Mouse (Mus musculus) neural tube, embryonic 15.5 days (tissue): ENCODE results near the gene C1galt1. TPM values are rescaled to one million over a fixed set of nuclear protein-coding genes. Genes with fewer than 3 reads are reported as not detected.

ENCODE experiments used
- ATAC-seq: fragments of 200-750 bp; cut with Nextera tagmentation; 2 replicates; pipeline ENCODE4 v1.8.0; 2017; ENCODE audit warnings: mild to moderate bottlenecking, moderate TSS enrichment, moderate library complexity; ENCODE audit not compliant: low FRiP score
- H3K27ac ChIP-seq: fragments of 300-500 bp; sonication (generic); replicated peaks from 2 replicates; pipeline ENCODE4 v1.5.1; 2015; ENCODE audit warnings: mild to moderate bottlenecking, inconsistent platforms
- H3K27me3 ChIP-seq: fragments of 300-500 bp; sonication (generic); replicated peaks from 2 replicates; pipeline ENCODE4 v1.6.1; 2015; ENCODE audit warnings: inconsistent platforms
- H3K36me3 ChIP-seq: fragments of 300-500 bp; sonication (generic); 2 replicates; pipeline ENCODE4 v1.6.1; 2015; ENCODE audit warnings: inconsistent platforms
- H3K4me1 ChIP-seq: fragments of 300-500 bp; sonication (generic); 2 replicates; pipeline ENCODE4 v1.6.1; 2015; ENCODE audit warnings: inconsistent platforms
- H3K4me2 ChIP-seq: fragments of 300-500 bp; sonication (generic); 2 replicates; pipeline ENCODE4 v1.6.1; 2015; ENCODE audit warnings: inconsistent platforms, mild to moderate bottlenecking, moderate library complexity
- H3K4me3 ChIP-seq: fragments of 300-500 bp; sonication (generic); replicated peaks from 2 replicates; pipeline ENCODE4 v1.5.1; 2015; ENCODE audit warnings: mild to moderate bottlenecking, inconsistent platforms
- H3K9ac ChIP-seq: fragments of 300-500 bp; sonication (generic); replicated peaks from 2 replicates; pipeline ENCODE4 v1.6.1; 2015; ENCODE audit warnings: mild to moderate bottlenecking, inconsistent platforms
- H3K9me3 ChIP-seq: fragments of 300-500 bp; sonication (generic); replicated peaks from 2 replicates; pipeline ENCODE4 v1.6.1; 2016; ENCODE audit warnings: inconsistent platforms
- WGBS: fragments of 180-500 bp; shearing (Covaris S2); methylation state at CpG from one replicate; pipeline ENCODE4 v1.1.7; 2015; ENCODE audit warnings: mixed read lengths; 5-methylcytosine and 5-hydroxymethylcytosine counted together
- polyA plus RNA-seq: library from polyadenylated mRNA; unstranded; fragments of >200 nt; fragmentation: Nextera tagmentation; extraction: Ambion mirVana; gene quantifications from 2 replicates; pipeline ENCODE4 v1.2.1, GENCODE M21; 2015

C1galt1 gene
- polyA plus RNA-seq = 1.8 and 2.4 TPM in 2 replicates

DNA sequence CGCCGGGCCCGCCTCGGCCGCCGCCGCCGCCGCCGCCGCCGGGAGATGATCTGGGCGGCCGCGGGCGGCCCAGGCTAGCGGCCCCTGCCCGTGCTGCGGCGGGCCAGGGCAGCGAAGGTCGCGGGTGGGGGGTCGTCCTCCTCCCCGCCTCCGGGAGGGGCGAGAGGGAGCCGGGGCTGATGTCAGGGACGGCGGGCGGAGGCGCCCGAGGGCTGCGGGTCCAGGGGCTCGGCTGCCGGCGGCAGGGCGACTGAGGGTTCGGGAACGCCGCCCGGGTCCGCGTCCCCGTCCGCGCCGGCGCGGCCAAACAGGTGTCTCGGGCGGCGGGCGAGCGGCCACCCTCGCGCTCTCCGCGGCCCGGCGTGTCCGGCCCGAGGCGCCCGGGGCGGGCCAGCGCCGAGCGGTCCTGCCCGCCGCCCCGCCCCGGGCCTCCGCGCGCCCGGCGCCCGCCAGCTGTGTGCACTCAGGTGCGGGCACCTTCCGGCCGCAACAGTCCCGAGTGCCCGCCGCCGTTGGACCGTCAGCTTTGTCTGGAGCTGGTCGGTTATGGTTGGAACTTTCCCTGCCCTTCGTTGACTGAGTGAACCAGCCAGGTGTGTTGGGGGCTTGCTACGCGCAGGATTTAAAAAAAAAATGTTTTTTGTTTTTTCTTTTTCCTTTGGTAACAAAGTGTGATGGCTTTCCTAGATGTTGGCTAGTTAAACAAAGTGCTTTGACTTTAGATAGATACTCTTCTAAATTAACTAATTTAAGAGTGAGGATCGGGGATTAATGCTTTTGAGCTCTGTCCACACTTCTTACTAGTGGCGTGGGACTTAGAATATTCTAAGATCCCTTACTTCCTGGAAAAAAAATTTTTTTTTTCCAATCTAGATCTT lies at the start of gene C1galt1:
C1galt1 (plus strand) TSS at position 41 of the 878 bp plus-strand sequence.
- Histone ChIP-seq H3K4me3 (peak within 1 kb of the TSS; percentile 80), H3K9me3 (no peaks in the 10 kb centered on the region), H3K36me3 (no peaks in the 10 kb centered on the region), H3K27me3 (no peaks in the 10 kb centered on the region), H3K9ac (peak within 1 kb of the TSS; percentile 87), H3K4me2 (peak within 1 kb of the TSS; percentile 60), H3K4me1 (peaks cover 23% of the 10 kb centered on the region), H3K27ac (peak within 1 kb of the TSS; percentile 94)
- peak; percentile 81 for ATAC-seq
- under 1% methylated on average over 79 of the region's 93 CpGs for WGBS

DNA sequence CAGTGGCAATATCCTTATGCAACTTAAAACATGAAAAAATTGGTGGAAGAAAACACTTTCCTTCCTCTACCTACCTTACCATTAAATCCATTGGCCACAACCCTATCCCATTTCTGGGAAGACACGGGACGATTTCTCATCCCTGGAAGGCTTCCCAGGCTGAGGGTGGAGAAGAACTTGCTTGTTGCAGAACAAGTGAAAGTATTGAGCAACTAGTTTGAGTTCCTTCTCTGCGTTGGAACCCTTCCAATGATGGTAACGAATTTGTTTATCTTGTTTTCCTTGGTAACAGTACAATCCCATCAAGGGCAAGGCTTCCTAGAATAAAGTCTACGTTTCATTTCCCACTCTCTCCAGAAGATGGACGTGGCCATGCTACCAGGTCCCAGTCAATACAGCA lies 44.7 kb upstream of the C1galt1 start:
- Histone ChIP-seq H3K9me3 (no peaks in the 10 kb centered on the region), H3K27me3 (no peaks in the 10 kb centered on the region), H3K4me2 (no peak overlapping the region), H3K27ac (no peak overlapping the region), H3K36me3 (no peaks in the 10 kb centered on the region), H3K4me3 (no peak overlapping the region), H3K9ac (no peak overlapping the region), H3K4me1 (no peaks in the 10 kb centered on the region)
- WGBS = 87% methylated on average over 6 of the region's 6 CpGs
- no peak for ATAC-seq

DNA sequence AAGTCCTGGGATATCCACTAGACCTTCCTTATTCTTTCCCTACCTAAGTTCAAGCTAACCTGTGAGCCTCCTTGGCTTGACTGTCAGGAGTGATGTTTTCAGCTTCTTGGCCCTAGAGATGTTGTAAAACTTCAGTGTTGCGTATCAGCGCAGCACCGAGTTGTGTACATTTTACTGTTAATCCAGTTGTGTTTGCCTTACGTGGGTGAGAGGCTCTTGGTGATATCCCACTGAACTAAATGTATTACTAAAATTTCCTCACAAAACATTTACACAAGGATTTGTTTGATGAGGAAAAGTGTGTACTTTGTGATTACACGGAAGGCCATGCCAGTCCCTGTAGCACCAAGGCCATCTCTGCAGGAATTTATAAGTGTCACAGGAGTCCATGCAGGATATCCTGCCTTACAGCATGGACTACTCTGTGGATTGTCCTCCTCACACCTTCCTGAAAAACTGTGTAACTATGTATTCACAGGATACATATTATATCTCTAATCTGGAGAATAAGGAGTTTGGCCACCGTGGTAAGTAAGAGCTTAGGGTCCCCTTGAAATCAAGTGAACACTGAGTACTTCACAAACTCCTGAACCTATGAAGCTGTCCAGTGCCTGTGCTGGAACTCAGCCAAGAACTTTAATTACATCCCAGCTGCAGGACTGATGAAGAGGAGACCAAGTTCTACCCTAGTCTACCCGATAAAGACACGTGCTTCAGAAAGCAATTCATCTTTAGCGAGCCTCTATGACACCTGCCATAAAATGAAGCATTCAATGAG lies 40.7 kb upstream of the C1galt1 start:
- 87% methylated on average over 9 of the region's 9 CpGs for WGBS
- no peak for ATAC-seq

DNA sequence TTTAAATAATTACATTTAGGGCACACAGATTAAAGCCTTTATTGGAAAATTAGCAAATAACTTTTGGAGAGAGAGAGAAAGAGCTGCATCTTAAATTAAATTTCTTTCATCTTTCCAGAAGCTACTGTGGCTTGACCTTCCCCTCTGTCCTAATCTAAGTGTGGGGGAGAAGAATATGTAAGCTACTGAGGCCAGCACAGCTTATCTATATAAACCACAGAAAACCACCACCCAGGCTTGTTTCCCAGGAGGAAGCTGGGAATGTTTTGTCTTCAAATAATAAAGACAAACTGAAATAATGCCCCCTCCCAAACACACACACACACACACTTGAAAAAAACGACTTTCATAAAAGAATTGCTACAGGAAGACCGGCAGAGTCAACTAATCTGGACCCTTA lies 30.5 kb upstream of the C1galt1 start:
- H3K4me2 ChIP-seq = no peak overlapping the region
- ATAC-seq = no peak
- no peak overlapping the region for H3K9ac ChIP-seq
- 43% methylated on average over 2 of the region's 2 CpGs for WGBS
- H3K9me3 ChIP-seq = no peaks in the 10 kb centered on the region
- H3K36me3 ChIP-seq = no peaks in the 10 kb centered on the region
- H3K4me3 ChIP-seq = no peak overlapping the region
- H3K27ac ChIP-seq = no peak overlapping the region
- no peaks in the 10 kb centered on the region for H3K4me1 ChIP-seq
- H3K27me3 ChIP-seq = no peaks in the 10 kb centered on the region

More for the DNA sequence above, 40.7 kb upstream of the C1galt1 start:
- H3K27me3 ChIP-seq = no peaks in the 10 kb centered on the region
- no peak overlapping the region for H3K9ac ChIP-seq
- no peak overlapping the region for H3K4me3 ChIP-seq
- H3K4me1 ChIP-seq = no peaks in the 10 kb centered on the region
- no peak overlapping the region for H3K27ac ChIP-seq
- no peaks in the 10 kb centered on the region for H3K9me3 ChIP-seq
- H3K4me2 ChIP-seq = no peak overlapping the region
- no peaks in the 10 kb centered on the region for H3K36me3 ChIP-seq

DNA sequence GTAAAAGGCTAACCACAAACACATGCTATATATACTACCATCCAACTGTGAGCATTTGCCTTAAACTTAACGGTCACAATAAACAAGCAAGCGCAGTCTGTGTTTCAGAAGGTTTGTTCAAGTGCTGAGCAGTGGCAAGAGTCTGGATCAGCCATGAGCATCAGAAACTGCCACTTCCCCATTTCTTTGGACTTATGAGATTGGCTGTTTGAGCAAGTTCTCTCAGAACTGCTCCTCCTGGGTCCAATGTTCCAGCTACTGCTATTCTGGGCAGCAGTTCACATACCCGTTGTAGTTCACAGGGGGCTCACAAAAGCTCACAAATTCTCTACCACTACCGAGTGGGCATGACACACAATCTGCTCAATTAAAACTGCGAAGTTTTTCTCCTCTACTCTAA lies 28.4 kb upstream of the C1galt1 start:
- 70% methylated on average over 5 of the region's 5 CpGs for WGBS
- no peak overlapping the region for H3K4me3 ChIP-seq
- no peak for ATAC-seq

DNA sequence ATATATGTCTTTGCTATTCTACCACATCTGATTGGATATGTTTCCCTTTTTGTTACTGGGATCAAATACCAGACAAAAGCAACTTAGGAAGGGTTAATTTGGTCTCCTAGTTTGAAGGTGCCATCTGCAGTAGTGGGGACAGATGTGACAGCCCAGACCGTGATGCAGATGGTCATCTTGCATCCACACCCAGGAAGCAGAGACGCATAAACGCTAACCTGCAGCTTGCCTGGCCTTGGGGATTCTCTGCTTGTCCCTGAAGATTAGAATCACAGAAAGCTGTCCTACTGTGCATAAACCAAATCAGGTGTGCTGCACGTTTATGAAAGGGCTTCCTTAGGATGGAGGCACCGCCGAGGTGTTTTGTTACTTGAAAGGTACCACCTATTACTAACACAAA lies 22.0 kb upstream of the C1galt1 start:
- Histone ChIP-seq H3K27me3 (no peaks in the 10 kb centered on the region), H3K4me3 (no peak overlapping the region), H3K9ac (no peak overlapping the region), H3K9me3 (no peaks in the 10 kb centered on the region), H3K4me1 (no peaks in the 10 kb centered on the region), H3K27ac (no peak overlapping the region), H3K4me2 (no peak overlapping the region), H3K36me3 (no peaks in the 10 kb centered on the region)
- WGBS = 45% methylated on average over 6 of the region's 6 CpGs
- no peak for ATAC-seq

More for the DNA sequence above, 28.4 kb upstream of the C1galt1 start:
- Histone ChIP-seq H3K27me3 (no peaks in the 10 kb centered on the region), H3K4me1 (no peaks in the 10 kb centered on the region), H3K36me3 (no peaks in the 10 kb centered on the region), H3K9me3 (no peaks in the 10 kb centered on the region), H3K27ac (no peak overlapping the region), H3K9ac (no peak overlapping the region), H3K4me2 (no peak overlapping the region)

DNA sequence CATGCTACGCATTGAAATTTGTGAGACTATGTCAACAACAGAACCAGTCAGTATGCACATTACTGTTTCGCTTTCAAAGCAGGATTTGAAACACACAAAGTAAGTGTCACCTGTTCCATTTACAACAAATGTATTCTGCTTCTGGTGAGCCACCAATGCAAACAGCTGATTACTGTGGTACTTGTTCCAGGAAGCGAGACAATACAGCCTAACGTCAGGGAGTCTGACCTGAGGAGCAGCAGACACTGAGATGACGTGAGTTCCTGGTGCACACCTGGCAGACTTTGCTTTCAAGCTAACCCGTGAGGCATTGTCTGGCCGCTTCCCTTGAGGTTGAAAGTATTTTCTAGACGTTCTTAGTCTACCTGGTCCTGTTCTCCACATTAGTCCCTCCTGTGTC lies 13.8 kb upstream of the C1galt1 start:
- H3K4me2 ChIP-seq = no peak overlapping the region

DNA sequence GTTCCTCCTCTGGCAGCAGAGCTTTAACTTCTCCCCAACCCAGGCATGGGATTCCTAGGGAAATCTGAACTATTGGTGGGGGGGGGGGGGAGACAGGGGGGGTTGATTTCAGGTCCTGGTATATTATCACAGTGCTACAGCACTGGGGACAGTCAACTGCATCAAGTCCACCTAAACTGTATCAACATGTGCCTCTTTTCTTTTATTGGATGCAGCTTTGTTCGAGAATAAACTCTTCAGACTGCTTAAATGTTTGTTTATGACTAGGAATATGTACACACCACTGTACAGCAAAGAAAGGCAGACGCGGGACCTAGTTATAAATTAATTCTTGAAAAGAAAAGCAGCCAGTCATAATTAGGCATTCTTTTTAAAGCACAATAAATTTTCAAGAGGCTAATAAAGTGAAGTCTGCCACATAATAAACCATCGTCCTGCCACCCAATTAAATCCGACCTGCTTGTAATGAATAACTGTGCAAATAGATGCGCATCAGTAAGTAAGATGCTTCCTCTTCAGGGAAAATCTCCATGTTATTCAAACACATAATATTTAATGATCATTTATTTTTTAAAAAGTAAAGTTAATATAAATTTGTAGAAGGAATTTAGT lies 12.0 kb upstream of the C1galt1 start:
- Histone ChIP-seq H3K4me1 (no peaks in the 10 kb centered on the region), H3K36me3 (no peaks in the 10 kb centered on the region), H3K9me3 (0 out of 2 replicates have a peak, but pooled peaks cover 3% of the 10 kb centered on the region), H3K27me3 (no peaks in the 10 kb centered on the region), H3K9ac (no peak overlapping the region), H3K27ac (no peak overlapping the region), H3K4me2 (no peak overlapping the region), H3K4me3 (no peak overlapping the region)
- no peak for ATAC-seq
- WGBS = 32% methylated on average over 6 of the region's 6 CpGs

More for the DNA sequence above, 13.8 kb upstream of the C1galt1 start:
- ATAC-seq = no peak
- Histone ChIP-seq H3K27me3 (no peaks in the 10 kb centered on the region), H3K36me3 (no peaks in the 10 kb centered on the region), H3K27ac (no peak overlapping the region), H3K9ac (no peak overlapping the region), H3K4me3 (no peak overlapping the region), H3K4me1 (no peaks in the 10 kb centered on the region), H3K9me3 (0 out of 2 replicates have a peak, but pooled peaks cover 3% of the 10 kb centered on the region)
- 81% methylated on average over 8 of the region's 8 CpGs for WGBS

DNA sequence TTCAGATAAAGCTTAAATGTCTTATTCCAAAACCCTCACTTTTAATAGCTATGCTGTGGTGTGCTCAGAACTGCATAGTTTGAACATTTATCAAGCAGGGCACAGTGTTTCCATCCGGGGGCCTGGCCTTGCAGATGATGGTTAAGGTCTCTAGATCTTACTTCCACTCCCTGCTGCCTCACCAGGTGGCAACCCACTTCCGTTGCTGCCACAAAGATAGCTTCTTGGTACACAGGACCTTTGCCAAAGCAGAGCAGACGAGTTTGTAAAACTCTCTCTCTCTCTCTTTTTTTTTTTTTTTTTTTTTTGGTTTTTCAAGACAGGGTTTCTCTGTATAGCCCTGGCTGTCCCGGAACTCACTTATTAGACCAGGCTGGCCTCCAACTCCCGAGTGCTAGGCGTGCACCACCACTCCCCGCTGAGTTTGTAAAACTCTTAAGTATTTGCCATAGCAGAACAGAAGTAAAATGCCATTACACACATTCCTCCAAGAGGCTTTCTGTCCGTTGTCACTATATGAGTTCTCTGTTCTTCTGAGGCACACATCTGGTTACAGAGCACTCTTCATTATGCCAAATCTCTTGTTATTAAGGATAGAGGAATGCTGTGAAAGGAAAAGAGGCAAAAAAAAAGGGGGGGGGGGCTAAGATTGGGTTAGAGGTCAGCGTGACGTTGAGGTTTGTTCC lies 773 bp upstream of the C1galt1 start:
- 62% methylated on average over 10 of the region's 10 CpGs for WGBS
- Histone ChIP-seq H3K4me1 (peaks cover 23% of the 10 kb centered on the region), H3K36me3 (no peaks in the 10 kb centered on the region), H3K4me3 (peak overlapping the region; percentile 80), H3K27me3 (no peaks in the 10 kb centered on the region), H3K9me3 (no peaks in the 10 kb centered on the region), H3K4me2 (peak overlapping the region; percentile 60), H3K9ac (0 out of 2 replicates have a peak overlapping the region, but pooled peaks have one; percentile 10), H3K27ac (peak overlapping the region; percentile 94)
- ATAC-seq = no peak

DNA sequence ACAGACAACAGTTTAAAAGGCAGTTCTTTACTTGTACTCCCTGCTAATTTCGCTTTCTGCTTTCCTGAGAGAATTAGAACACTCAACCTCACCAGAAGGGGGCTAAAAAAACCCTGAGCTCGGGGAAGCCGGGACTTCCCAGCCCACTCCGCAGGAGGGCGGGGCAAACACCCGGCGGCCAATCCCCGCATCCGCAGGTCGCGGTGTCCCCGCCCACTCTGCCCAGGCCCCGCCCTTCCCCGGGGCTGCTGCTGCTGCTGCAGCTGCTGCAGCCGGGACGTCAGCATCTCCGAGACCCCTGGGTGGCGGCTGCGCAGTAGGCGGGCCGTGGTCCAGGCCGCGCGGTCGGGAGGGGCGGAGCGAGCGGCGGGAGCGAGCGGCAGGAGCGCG lies 235 bp upstream of the C1galt1 start:
- H3K4me1 ChIP-seq = peaks cover 23% of the 10 kb centered on the region
- H3K9me3 ChIP-seq = no peaks in the 10 kb centered on the region
- H3K27me3 ChIP-seq = no peaks in the 10 kb centered on the region
- H3K27ac ChIP-seq = peak overlapping the region; percentile 94
- under 1% methylated on average over 24 of the region's 33 CpGs for WGBS
- ATAC-seq = peak; percentile 100
- H3K36me3 ChIP-seq = no peaks in the 10 kb centered on the region
- H3K9ac ChIP-seq = peak overlapping the region; percentile 87
- peak overlapping the region; percentile 80 for H3K4me3 ChIP-seq
- H3K4me2 ChIP-seq = peak overlapping the region; percentile 60

DNA sequence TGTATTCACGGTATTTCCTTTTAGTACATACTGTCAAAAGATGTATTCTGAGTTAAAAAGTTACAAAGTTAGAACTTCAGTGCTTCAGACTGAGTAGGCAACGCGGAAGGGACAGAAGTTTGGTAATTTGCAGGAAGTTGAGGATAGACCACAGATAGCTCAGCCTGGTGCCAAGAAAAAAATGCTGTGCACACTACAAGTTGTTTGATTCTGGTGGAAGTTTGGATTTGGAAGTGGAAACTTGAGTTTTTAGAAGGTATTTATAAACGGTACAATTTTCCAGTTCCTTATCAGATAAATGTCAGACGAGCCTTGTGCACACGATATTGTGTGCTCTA lies 1.0 kb downstream of the C1galt1 start:
- Histone ChIP-seq H3K9ac (no peak overlapping the region), H3K4me3 (peak overlapping the region; percentile 80), H3K9me3 (no peaks in the 10 kb centered on the region), H3K27me3 (no peaks in the 10 kb centered on the region), H3K36me3 (no peaks in the 10 kb centered on the region), H3K4me1 (peaks cover 23% of the 10 kb centered on the region), H3K4me2 (peak overlapping the region; percentile 60), H3K27ac (no peak overlapping the region)
- WGBS = 25% methylated on average over 6 of the region's 6 CpGs
- ATAC-seq = no peak
